Mouse (Mus musculus) ES-E14 (cell line): ENCODE measurements around the gene Fbxl18.

ENCODE experiments used
- CHD2 ChIP-seq: IDR thresholded peaks from 2 replicates; pipeline ENCODE4 v1.6.1; 2014; ENCODE audit warnings: mild to moderate bottlenecking, low read depth, low read length, inconsistent platforms
- HCFC1 ChIP-seq: IDR thresholded peaks from 2 replicates; pipeline ENCODE4 v1.6.1; 2012; ENCODE audit warnings: low read length, inconsistent platforms, borderline replicate concordance; ENCODE audit not compliant: insufficient read depth
- MAFK ChIP-seq: IDR thresholded peaks from 2 replicates; pipeline ENCODE4 v1.6.1; 2014; ENCODE audit warnings: mild to moderate bottlenecking, low read depth, low read length, inconsistent platforms; ENCODE audit not compliant: insufficient read depth
- ZC3H11A ChIP-seq: IDR thresholded peaks from 2 replicates; pipeline ENCODE4 v1.6.1; 2012; ENCODE audit warnings: low read depth, mild to moderate bottlenecking, inconsistent platforms, low read length, borderline replicate concordance

DNA sequence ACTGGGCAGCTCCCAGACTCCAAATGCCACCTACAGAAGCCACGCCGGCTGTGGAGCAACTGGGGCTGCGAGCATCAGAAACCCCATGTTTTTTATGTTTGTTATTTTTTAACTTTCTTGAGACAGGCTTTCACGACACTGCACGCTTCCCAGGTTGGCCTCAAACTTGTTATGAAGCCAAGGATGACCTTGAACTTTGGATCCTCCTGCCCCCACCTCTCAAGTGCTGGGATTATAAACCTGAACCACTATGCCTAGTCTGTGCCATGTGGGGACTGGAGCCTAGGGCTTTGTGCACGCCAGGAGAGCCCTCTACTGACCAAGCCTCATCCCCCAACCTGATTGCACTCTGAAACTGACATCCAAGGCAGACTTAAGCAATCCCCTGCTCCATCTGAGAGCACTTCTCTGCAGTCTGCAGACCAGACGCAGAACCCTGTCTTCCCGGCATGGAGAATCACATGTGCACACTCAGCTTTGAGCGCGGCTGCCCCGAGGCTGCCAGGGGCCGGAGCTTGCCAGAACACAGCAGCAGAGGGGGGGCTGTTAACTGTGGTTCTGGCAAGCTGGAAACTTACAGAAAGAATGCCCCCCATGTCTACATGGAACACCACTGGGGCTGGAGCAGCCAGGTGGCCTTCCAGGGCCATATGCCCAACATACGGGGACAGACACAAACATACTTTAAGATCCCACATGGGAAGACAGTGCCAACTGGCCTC, 20.3 kb downstream of the Fbxl18 start:
- no peak for TF ChIP-seq MAFK
- TF ChIP-seq HCFC1 = no peak
- no peak for TF ChIP-seq CHD2
- TF ChIP-seq ZC3H11A = no peak
